ENCODE assay signal across 9 mouse cellular contexts in genomic region chr11:5154961-5155805, GRCm38 (mm10). TPM values are rescaled to one million over a fixed set of nuclear protein-coding genes. Genes with fewer than 3 reads are reported as not detected.
A peak's percentile ranks its signal among the peaks of the same experiment; 100 is the strongest.
DNase-seq lines count a peak whose midpoint lies in the region; ATAC-seq lines count a peak whose summit lies in the region.
"Had no signal": no experiment of that assay in that cellular context is flagged by ENCODE, and none has a peak within 500 bp of the region (broad histone marks: within the 10 kb centered on the region; RNA-seq: fewer than 3 reads in every experiment).

No protein-coding gene starts in this region.

- H3K4me1 ChIP-seq in heart, embryonic 13.5 days, result peaks cover 19% of the 10 kb centered on the region

- H3K27me3 ChIP-seq in heart, embryonic 13.5 days (replicated peaks), result peaks cover 29% of the 10 kb centered on the region

- no peaks in the 10 kb centered on the region for H3K36me3 ChIP-seq in heart, embryonic 13.5 days
- H3K36me3 ChIP-seq: neural tube, embryonic 12.5 days had no signal

- H3K4me2 ChIP-seq in heart, embryonic 13.5 days, result no peak overlapping the region
- H3K4me2 ChIP-seq: neural tube, embryonic 12.5 days had no signal

- ATAC-seq in heart, embryonic 13.5 days (ENCODE audit: extremely low read depth, insufficient number of reproducible peaks, low FRiP score, low TSS enrichment), result no peak

- peak overlapping the region; percentile 47 for H3K9ac ChIP-seq in heart, embryonic 13.5 days
- H3K9ac ChIP-seq: neural tube, embryonic 12.5 days had no signal

- no peak overlapping the region for H3K27ac ChIP-seq in heart, embryonic 13.5 days (replicated peaks)
- H3K27ac ChIP-seq: neural tube, embryonic 12.5 days had no signal

- H3K9me3 ChIP-seq in heart, embryonic 13.5 days, result no peaks in the 10 kb centered on the region
- H3K9me3 ChIP-seq: neural tube, embryonic 12.5 days had no signal

- WGBS in heart, embryonic 13.5 days, result 38% methylated on average over 10 of the region's 10 CpGs

- DNase-seq in embryo, embryonic 11 days, result peak; percentile 44
- DNase-seq in embryo, embryonic 9.5 days (ENCODE audit: extremely low spot score), result no peak
- peak; percentile 39 to 57 for DNase-seq in adrenal gland, postnatal 36 days
- DNase-seq in kidney, postnatal 25 days, result peak; percentile 62 to 86
- DNase-seq in thymus, adult 18-20 months, result no peak
- no peak for DNase-seq in layer of hippocampus, postnatal 36 days
- no peak for DNase-seq in spleen, adult 18-20 months

- H3K4me3 ChIP-seq in heart, embryonic 13.5 days, result no peak overlapping the region
- H3K4me3 ChIP-seq: neural tube, embryonic 12.5 days had no signal

RNA-seq across cellular contexts. Expression of gene Emid1, which starts 3.1 kb away (rescaled TPM):
- total RNA-seq in adrenal gland, postnatal 36 days (2021), result 1 to 10 TPM; 7.8 to 9.0 TPM
- polyA plus RNA-seq in heart, embryonic 13.5 days (2015; fragmentation: Nextera tagmentation; extraction: Ambion mirVana), result 8.6 and 9.3 TPM in 2 replicates
- total RNA-seq in layer of hippocampus, postnatal 36 days (2021), result 1 to 10 TPM; 7.3 to 9.3 TPM

RNA-seq across cellular contexts. Expression of gene Ewsr1, which starts 56.1 kb away (rescaled TPM):
- total RNA-seq in adrenal gland, postnatal 36 days (2021), result 100 to 1,000 TPM; 219 to 230 TPM
- polyA plus RNA-seq in heart, embryonic 13.5 days (2015; fragmentation: Nextera tagmentation; extraction: Ambion mirVana), result 435 and 450 TPM in 2 replicates
- total RNA-seq in layer of hippocampus, postnatal 36 days (2021), result 100 to 1,000 TPM; 319 to 373 TPM

RNA-seq across cellular contexts. Expression of gene Rhbdd3, which starts 56.5 kb away (rescaled TPM):
- total RNA-seq in adrenal gland, postnatal 36 days (2021), result 10 to 100 TPM; 17.3 to 27.7 TPM
- 28.2 and 34.3 TPM in 2 replicates for polyA plus RNA-seq in heart, embryonic 13.5 days (2015; fragmentation: Nextera tagmentation; extraction: Ambion mirVana)
- total RNA-seq in layer of hippocampus, postnatal 36 days (2021), result 10 to 100 TPM; 20.2 to 22.2 TPM

Comparison
In these comparisons a context has a peak if more than half of its experiments do, and no peak if none do; other contexts are left out.
1. DNase-seq: peak in embryo, embryonic 11 days (single experiment), adrenal gland, postnatal 36 days (2 of 2) and kidney, postnatal 25 days (2 of 2); none in embryo, embryonic 9.5 days (single experiment), thymus, adult 18-20 months (0 of 2), layer of hippocampus, postnatal 36 days (0 of 2) and spleen, adult 18-20 months (0 of 2).